Mouse (Mus musculus): ENCODE data around the gene Gm45623. TPM values are rescaled to one million over a fixed set of nuclear protein-coding genes. Genes with fewer than 3 reads are reported as not detected.

The Gm45623 gene
- polyA plus RNA-seq (2014; fragmentation: Nextera tagmentation; extraction: Ambion mirVana) = 1.1 and 2.1 TPM in 2 replicates

DNA sequence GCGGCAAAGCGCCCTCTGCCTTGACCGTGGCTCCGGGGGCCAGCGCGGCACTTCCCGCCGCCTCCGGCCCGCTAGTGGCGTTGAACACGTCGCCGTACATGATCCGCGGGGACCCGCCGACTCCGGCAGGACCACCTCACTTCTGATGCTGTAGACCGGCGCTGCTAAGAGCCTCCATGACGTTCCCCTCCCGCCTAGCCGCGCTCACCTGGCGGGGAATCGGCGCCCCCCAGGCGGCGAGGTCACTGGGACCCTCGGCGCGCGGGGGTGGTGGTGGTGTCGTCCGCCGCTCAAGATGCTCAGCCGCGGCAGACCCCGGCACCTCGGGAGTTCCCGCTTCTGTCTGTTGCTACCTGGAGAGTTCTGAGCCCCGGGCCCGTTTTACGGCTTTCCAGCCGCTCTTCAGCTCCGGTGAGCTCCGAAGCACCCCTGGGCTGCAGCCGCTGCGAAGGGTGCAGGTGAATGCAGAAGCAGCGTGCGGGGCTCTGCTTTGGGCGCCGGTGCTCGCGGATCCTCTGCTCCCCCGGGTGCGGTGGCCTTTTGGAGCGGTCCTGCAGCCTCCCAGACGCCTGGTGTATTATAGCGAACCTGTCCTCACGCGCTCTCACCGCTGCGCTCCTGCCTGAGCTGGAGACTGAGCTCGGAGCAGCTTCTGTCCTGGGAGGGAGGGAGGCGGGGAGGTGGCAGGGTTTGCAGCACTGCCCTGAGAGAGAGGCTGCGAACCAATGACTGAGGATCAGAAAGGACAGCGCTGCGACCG lies at the start of gene Gm45623:
Gene Gm45623 (minus strand): TSS at position 636 of the 760 bp plus-strand sequence.
- under 1% methylated on average over 71 of the region's 71 CpGs for WGBS

DNA sequence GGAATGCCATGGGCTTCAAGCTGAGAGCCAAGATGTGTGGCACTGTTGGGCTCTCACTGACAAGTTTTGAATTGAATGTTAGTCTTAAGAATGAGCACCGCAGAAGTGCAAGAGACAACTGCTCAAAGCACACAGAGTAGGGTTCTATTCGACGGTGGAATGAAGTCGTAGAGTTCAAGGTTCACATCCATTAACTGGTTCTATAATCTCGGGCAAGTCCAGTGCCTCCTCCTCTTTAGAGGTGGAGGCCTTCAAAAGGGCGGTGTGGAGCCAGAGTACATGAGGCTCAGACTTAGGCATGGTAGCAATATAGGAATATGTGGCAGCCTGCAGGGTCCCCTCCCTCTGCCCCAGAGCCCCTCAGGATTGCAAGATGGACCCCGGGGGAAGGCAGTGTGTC lies 43.8 kb upstream of the Gm45623 start:
- ATAC-seq (ENCODE audit: low FRiP score, low TSS enrichment) (no peak), DNase-seq (no peak)
- Histone ChIP-seq H3K9me3 (ENCODE audit: control insufficient read depth, low read length) (no peaks in the 10 kb centered on the region), H3K4me1 (ENCODE audit: control insufficient read depth, insufficient read depth, low read length) (peaks cover 10% of the 10 kb centered on the region; the same call in 1 of the 2 replicates), H3K27ac (replicated peaks; ENCODE audit: low read depth, low read length) (no peak overlapping the region), H3K9ac (replicated peaks; ENCODE audit: low read length) (no peak overlapping the region), H3K4me3 (replicated peaks; ENCODE audit: low read depth, low read length) (no peak overlapping the region), H3K27me3 (ENCODE audit: control insufficient read depth, insufficient read depth, low read length) (no peaks in the 10 kb centered on the region), H3K4me2 (ENCODE audit: low read length) (no peak overlapping the region), H3K36me3 (ENCODE audit: control insufficient read depth, insufficient read depth, low read length) (no peaks in the 10 kb centered on the region)
- WGBS = 84% methylated on average over 7 of the region's 7 CpGs

More for the DNA sequence above, at the start of gene Gm45623:
- ATAC-seq (ENCODE audit: low FRiP score, low TSS enrichment) (no peak), DNase-seq (peak; percentile 65)
- Histone ChIP-seq H3K36me3 (ENCODE audit: control insufficient read depth, insufficient read depth, low read length) (no peaks in the 10 kb centered on the region), H3K4me1 (ENCODE audit: control insufficient read depth, insufficient read depth, low read length) (peaks cover 15% of the 10 kb centered on the region), H3K27me3 (ENCODE audit: control insufficient read depth, insufficient read depth, low read length) (peaks cover 34% of the 10 kb centered on the region), H3K9ac (replicated peaks; ENCODE audit: low read length) (peak within 1 kb of the TSS; percentile 58), H3K27ac (replicated peaks; ENCODE audit: low read depth, low read length) (no peak within 1 kb of the TSS), H3K4me2 (ENCODE audit: low read length) (peak within 1 kb of the TSS; percentile 93), H3K4me3 (replicated peaks; ENCODE audit: low read depth, low read length) (peak within 1 kb of the TSS; percentile 46), H3K9me3 (ENCODE audit: control insufficient read depth, low read length) (no peaks in the 10 kb centered on the region)

DNA sequence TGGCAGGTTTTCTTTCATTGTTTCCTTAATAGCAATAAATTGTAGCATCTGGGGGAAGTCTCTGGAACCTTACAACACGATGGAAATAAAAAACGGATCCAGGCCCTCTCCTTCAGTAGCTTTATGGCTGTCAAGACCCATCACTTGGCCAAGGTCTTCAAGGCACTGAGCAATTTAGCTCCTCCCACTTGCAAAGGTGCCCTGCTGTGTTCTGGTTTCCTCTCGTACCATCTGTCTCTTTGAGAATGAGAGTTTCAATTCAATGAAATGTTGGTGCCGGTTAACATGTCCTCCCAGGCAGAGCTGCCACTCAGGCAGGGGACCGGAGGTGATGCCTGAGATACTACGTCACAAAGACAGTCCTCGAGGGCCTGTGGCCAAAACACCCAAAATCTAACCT lies 41.9 kb upstream of the Gm45623 start:
- Histone ChIP-seq H3K27me3 (ENCODE audit: control insufficient read depth, insufficient read depth, low read length) (no peaks in the 10 kb centered on the region), H3K9me3 (ENCODE audit: control insufficient read depth, low read length) (no peaks in the 10 kb centered on the region), H3K9ac (replicated peaks; ENCODE audit: low read length) (no peak overlapping the region), H3K4me2 (ENCODE audit: low read length) (no peak overlapping the region), H3K27ac (replicated peaks; ENCODE audit: low read depth, low read length) (no peak overlapping the region), H3K4me1 (ENCODE audit: control insufficient read depth, insufficient read depth, low read length) (peaks cover 15% of the 10 kb centered on the region), H3K36me3 (ENCODE audit: control insufficient read depth, insufficient read depth, low read length) (no peaks in the 10 kb centered on the region), H3K4me3 (replicated peaks; ENCODE audit: low read depth, low read length) (no peak overlapping the region)
- DNase-seq (no peak), ATAC-seq (ENCODE audit: low FRiP score, low TSS enrichment) (no peak)
- 55% methylated on average over 7 of the region's 7 CpGs for WGBS

DNA sequence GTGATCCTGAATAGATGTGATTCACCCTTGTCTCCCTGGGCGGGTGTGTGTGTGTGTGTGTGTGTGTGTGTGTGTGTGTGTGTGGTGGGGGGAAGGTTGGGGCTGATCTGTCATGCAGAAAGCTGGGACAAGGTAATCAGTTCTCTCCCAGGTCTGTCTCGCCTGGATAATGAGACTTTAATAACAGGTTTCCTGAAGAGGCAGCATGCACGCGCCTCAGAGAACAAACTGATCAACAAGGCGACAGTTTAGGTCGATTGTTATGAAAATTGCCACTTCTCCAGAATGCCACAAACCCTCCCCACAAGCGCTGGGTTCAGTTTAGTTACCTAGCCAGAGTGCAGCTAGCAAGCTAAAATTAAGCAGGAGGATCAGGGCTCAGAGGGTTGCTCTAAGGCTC lies 40.8 kb upstream of the Gm45623 start:
- ATAC-seq (ENCODE audit: low FRiP score, low TSS enrichment) = no peak
- H3K4me3 ChIP-seq (replicated peaks; ENCODE audit: low read depth, low read length) = no peak overlapping the region
- 33% methylated on average over 7 of the region's 7 CpGs for WGBS
- H3K4me2 ChIP-seq (ENCODE audit: low read length) = no peak overlapping the region
- H3K36me3 ChIP-seq (ENCODE audit: control insufficient read depth, insufficient read depth, low read length) = no peaks in the 10 kb centered on the region
- H3K9ac ChIP-seq (replicated peaks; ENCODE audit: low read length) = no peak overlapping the region; the same call in 1 of the 2 replicates
- peak; percentile 21 for DNase-seq
- H3K4me1 ChIP-seq (ENCODE audit: control insufficient read depth, insufficient read depth, low read length) = peaks cover 15% of the 10 kb centered on the region
- no peaks in the 10 kb centered on the region for H3K27me3 ChIP-seq (ENCODE audit: control insufficient read depth, insufficient read depth, low read length)
- H3K9me3 ChIP-seq (ENCODE audit: control insufficient read depth, low read length) = no peaks in the 10 kb centered on the region
- H3K27ac ChIP-seq (replicated peaks; ENCODE audit: low read depth, low read length) = 0 out of 2 replicates have a peak overlapping the region, but pooled peaks have one; percentile 13

- Histone ChIP-seq H3K27me3 (ENCODE audit: control insufficient read depth, insufficient read depth, low read length) (no peaks in the 10 kb centered on the region), H3K4me2 (ENCODE audit: low read length) (no peak overlapping the region), H3K4me3 (replicated peaks; ENCODE audit: low read depth, low read length) (no peak overlapping the region), H3K36me3 (ENCODE audit: control insufficient read depth, insufficient read depth, low read length) (no peaks in the 10 kb centered on the region), H3K27ac (replicated peaks; ENCODE audit: low read depth, low read length) (no peak overlapping the region), H3K9ac (replicated peaks; ENCODE audit: low read length) (no peak overlapping the region), H3K4me1 (ENCODE audit: control insufficient read depth, insufficient read depth, low read length) (peaks cover 15% of the 10 kb centered on the region), H3K9me3 (ENCODE audit: control insufficient read depth, low read length) (no peaks in the 10 kb centered on the region)
- ATAC-seq (ENCODE audit: low FRiP score, low TSS enrichment) = no peak
- no peak for DNase-seq
- 93% methylated on average over 3 of the region's 3 CpGs for WGBS
These were observed 39.2 kb upstream of the Gm45623 start for GRCm38 (mm10) chr13:56792844-56793243.

DNA sequence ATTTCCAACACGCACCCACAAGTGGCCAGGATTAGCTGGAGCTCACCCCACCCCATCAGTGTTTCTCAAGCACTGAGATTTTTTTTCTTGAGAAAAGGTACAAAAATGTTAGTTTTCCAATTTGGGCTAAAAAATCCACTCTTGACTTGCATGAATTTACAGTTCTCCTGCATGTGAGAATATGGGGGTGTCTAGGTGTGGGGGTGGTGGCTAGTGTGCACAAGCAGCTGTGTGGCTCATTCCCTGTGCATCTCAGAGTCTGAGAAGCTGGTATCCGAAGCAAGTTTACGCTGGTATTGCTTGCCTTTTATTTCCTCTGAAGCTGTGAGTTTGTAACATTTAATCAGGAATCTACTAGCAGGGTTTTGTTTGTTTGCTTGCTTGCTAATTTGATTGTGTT lies 37.1 kb upstream of the Gm45623 start:
- 94% methylated on average over 3 of the region's 3 CpGs for WGBS
- no peak overlapping the region for H3K9ac ChIP-seq (replicated peaks; ENCODE audit: low read length)
- H3K27me3 ChIP-seq (ENCODE audit: control insufficient read depth, insufficient read depth, low read length) = no peaks in the 10 kb centered on the region
- DNase-seq (no peak), ATAC-seq (ENCODE audit: low FRiP score, low TSS enrichment) (no peak)
- no peak overlapping the region for H3K4me2 ChIP-seq (ENCODE audit: low read length)
- no peak overlapping the region for H3K27ac ChIP-seq (replicated peaks; ENCODE audit: low read depth, low read length)
- no peak overlapping the region for H3K4me3 ChIP-seq (replicated peaks; ENCODE audit: low read depth, low read length)
- no peaks in the 10 kb centered on the region for H3K36me3 ChIP-seq (ENCODE audit: control insufficient read depth, insufficient read depth, low read length)
- H3K4me1 ChIP-seq (ENCODE audit: control insufficient read depth, insufficient read depth, low read length) = peaks cover 15% of the 10 kb centered on the region
- H3K9me3 ChIP-seq (ENCODE audit: control insufficient read depth, low read length) = no peaks in the 10 kb centered on the region

- H3K36me3 ChIP-seq (ENCODE audit: control insufficient read depth, insufficient read depth, low read length) = no peaks in the 10 kb centered on the region
- H3K27ac ChIP-seq (replicated peaks; ENCODE audit: low read depth, low read length) = no peak overlapping the region; the same call in 1 of the 2 replicates
- ATAC-seq (ENCODE audit: low FRiP score, low TSS enrichment) (no peak), DNase-seq (no peak)
- no peak overlapping the region for H3K4me2 ChIP-seq (ENCODE audit: low read length)
- H3K27me3 ChIP-seq (ENCODE audit: control insufficient read depth, insufficient read depth, low read length) = no peaks in the 10 kb centered on the region
- H3K4me3 ChIP-seq (replicated peaks; ENCODE audit: low read depth, low read length) = no peak overlapping the region
- WGBS = 87% methylated on average over 1 of the region's 1 CpGs
- peaks cover 22% of the 10 kb centered on the region for H3K4me1 ChIP-seq (ENCODE audit: control insufficient read depth, insufficient read depth, low read length)
- no peak overlapping the region for H3K9ac ChIP-seq (replicated peaks; ENCODE audit: low read length)
- no peaks in the 10 kb centered on the region for H3K9me3 ChIP-seq (ENCODE audit: control insufficient read depth, low read length)
These were observed 29.0 kb upstream of the Gm45623 start for GRCm38 (mm10) chr13:56782621-56783020.

DNA sequence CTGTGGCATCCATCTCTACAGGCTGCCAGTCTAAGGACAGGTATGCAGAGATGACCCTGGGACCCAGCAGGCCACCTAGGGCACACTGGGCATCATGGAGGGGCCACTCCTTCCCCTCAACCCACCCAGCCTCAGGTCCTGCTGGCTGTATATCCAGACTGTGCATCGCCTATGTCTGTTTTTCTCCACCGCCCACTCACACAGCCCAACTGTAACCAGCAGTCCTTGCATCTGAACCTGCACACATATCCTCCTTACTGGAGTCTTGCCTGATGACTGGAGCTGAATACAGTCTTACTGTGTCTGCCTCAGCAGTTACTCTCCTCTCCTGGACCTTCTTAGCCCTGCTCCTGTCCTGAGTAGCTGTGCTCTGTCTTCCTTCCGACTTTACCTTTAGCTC lies 28.1 kb upstream of the Gm45623 start:
- Histone ChIP-seq H3K4me2 (ENCODE audit: low read length) (no peak overlapping the region), H3K27me3 (ENCODE audit: control insufficient read depth, insufficient read depth, low read length) (no peaks in the 10 kb centered on the region), H3K27ac (replicated peaks; ENCODE audit: low read depth, low read length) (peak overlapping the region; percentile 67), H3K4me1 (ENCODE audit: control insufficient read depth, insufficient read depth, low read length) (peaks cover 22% of the 10 kb centered on the region), H3K9me3 (ENCODE audit: control insufficient read depth, low read length) (no peaks in the 10 kb centered on the region), H3K4me3 (replicated peaks; ENCODE audit: low read depth, low read length) (no peak overlapping the region), H3K36me3 (ENCODE audit: control insufficient read depth, insufficient read depth, low read length) (no peaks in the 10 kb centered on the region), H3K9ac (replicated peaks; ENCODE audit: low read length) (no peak overlapping the region)
- no peak for ATAC-seq (ENCODE audit: low FRiP score, low TSS enrichment)
- WGBS = 94% methylated on average over 3 of the region's 3 CpGs
- DNase-seq = no peak

All from midbrain, embryonic 14.5 days (tissue).